Mouse (Mus musculus) central nervous system, embryonic 18 days (tissue): ENCODE data around the gene Itprid1. TPM values are rescaled to one million over a fixed set of nuclear protein-coding genes. Genes with fewer than 3 reads are reported as not detected.

ENCODE experiments used
- polyA plus RNA-seq: library from polyadenylated mRNA; depleted of rRNA; stranded (reverse); fragments of >200 nt; gene quantifications from 2 replicates; pipeline ENCODE4 v1.2.3, GENCODE M21; 2012; rRNA removed

The Itprid1 gene
- 1.1 and 1.2 TPM in 2 replicates for polyA plus RNA-seq

GRCm38 (mm10) chr6:55836650-55837320 lies at the start of gene Itprid1:
TSS of gene Itprid1 (plus strand) at chr6:55836895.

DNA sequence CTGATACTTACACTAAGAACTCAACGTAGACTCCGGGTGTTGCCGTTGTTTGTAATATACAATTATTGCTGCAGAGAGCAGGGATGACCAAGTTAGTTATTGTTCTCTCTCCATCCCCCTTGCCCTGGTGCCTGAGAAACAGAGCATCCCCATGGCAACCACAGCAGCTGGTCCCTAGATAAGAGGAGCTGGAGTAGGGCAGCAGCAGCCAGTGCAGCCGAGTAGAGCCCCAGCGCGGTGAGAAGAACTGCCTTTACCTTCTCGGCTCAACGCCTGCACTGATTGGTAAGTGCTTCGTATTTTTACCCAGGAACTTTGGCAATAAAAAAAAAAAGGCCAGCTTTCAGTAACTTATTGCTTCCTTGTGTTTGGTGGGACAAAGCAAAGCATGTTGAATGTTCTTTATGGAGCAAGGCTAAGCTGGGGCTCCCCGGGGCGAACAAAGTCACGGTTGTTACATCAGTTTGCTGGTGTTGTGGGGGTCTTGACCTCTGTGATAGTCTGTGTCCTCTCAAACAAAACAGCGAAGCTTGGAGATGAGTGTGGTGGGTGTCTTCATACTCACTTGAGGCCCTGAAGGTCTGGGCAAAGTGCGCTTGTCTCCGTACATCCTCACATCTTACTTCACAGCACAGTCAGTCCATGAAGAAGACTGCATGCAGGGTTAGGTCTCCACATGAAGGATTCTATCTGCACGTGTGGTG lies 180.7 kb downstream of the Itprid1 start, which contains the start of gene Ppp1r17:
Ppp1r17 (plus strand) TSS at position 207 of the 704 bp plus-strand sequence.

Other genes with a start within 250 kb of the Itprid1 start
- gene Neurod6, start 155.6 kb upstream of the Itprid1 start, polyA plus RNA-seq: 202 and 242 TPM in 2 replicates
- 1.2 and 1.4 TPM in 2 replicates for gene Ppp1r17, start 180.6 kb downstream of the Itprid1 start, polyA plus RNA-seq